Mouse (Mus musculus) bone marrow, adult 2 months (tissue): ENCODE data around the gene Gpld1. TPM values are rescaled to one million over a fixed set of nuclear protein-coding genes. Genes with fewer than 3 reads are reported as not detected.

Source experiments
- H3K27ac ChIP-seq: fragments of 200-500 bp; 2 replicates; pipeline ENCODE4 v1.5.1; 2012; ENCODE audit warnings: low read depth, mild to moderate bottlenecking, control low read depth, inconsistent platforms, low read length; ENCODE audit not compliant: control insufficient read depth, poor library complexity, insufficient read depth
- H3K4me1 ChIP-seq: fragments of 200-500 bp; 2 replicates; pipeline ENCODE4 v1.6.1; 2011; ENCODE audit warnings: low read length; ENCODE audit not compliant: control insufficient read depth, insufficient read depth
- H3K4me3 ChIP-seq: fragments of 200-500 bp; replicated peaks from 2 replicates; pipeline ENCODE3; 2011; ENCODE audit warnings: mild to moderate bottlenecking, low read depth, low read length, control low read depth; ENCODE audit not compliant: control insufficient read depth
- CTCF ChIP-seq: fragments of 200-500 bp; IDR thresholded peaks from 2 replicates; pipeline ENCODE4 v1.5.1; 2011; ENCODE audit warnings: low read length, control low read depth; ENCODE audit not compliant: control insufficient read depth, insufficient read depth
- POLR2A ChIP-seq: fragments of 200-500 bp; IDR thresholded peaks from 2 replicates; pipeline ENCODE4 v1.6.1; 2011; ENCODE audit warnings: low read depth, mild to moderate bottlenecking, control low read depth, low read length, borderline replicate concordance; ENCODE audit not compliant: control insufficient read depth
- WGBS: fragments of 180-500 bp; shearing (Covaris S2); methylation state at CpG from one replicate; pipeline ENCODE4 v1.1.7; 2018; 5-methylcytosine and 5-hydroxymethylcytosine counted together
- polyA plus RNA-seq: library from polyadenylated mRNA; stranded (reverse); fragments of >200 nt; gene quantifications from 2 replicates; pipeline ENCODE4 v1.2.4, GENCODE M21; 2011; ENCODE audit warnings: low replicate concordance; ENCODE audit not compliant: missing spikeins, insufficient read depth, insufficient read length

Gpld1 gene
- polyA plus RNA-seq, 1 experiment: 0.27 TPM

- WGBS: 63% methylated on average over 5 of the region's 5 CpGs
- TF ChIP-seq CTCF: no peak
- no peak for TF ChIP-seq POLR2A
- Histone ChIP-seq H3K4me3 (no peak overlapping the region), H3K4me1 (peaks cover 5% of the 10 kb centered on the region; the same call in 1 of the 2 replicates), H3K27ac (no peak overlapping the region)
Measured at GRCm38 (mm10) chr13:24977820-24978342, 34.9 kb downstream of the Gpld1 start.

GRCm38 (mm10) chr13:24981031-24981430 is 38.1 kb downstream of the Gpld1 start:
- TF ChIP-seq CTCF (no peak), POLR2A (no peak)
- Histone ChIP-seq H3K27ac (peak overlapping the region; percentile 14; the same call in 1 of the 2 replicates), H3K4me1 (peaks cover 5% of the 10 kb centered on the region; the same call in 1 of the 2 replicates), H3K4me3 (no peak overlapping the region)
- 36% methylated on average over 6 of the region's 6 CpGs for WGBS

- Histone ChIP-seq H3K4me3 (no peak overlapping the region), H3K4me1 (peaks cover 4% of the 10 kb centered on the region; the same call in 1 of the 2 replicates), H3K27ac (no peak overlapping the region)
- no peak for TF ChIP-seq POLR2A
- TF ChIP-seq CTCF: no peak
- 82% methylated on average over 2 of the region's 2 CpGs for WGBS
Measured at GRCm38 (mm10) chr13:24985435-24985834, 42.5 kb downstream of the Gpld1 start.

- 30% methylated on average over 7 of the region's 7 CpGs for WGBS
- TF ChIP-seq CTCF: peak; percentile 76
- no peak for TF ChIP-seq POLR2A
- Histone ChIP-seq H3K4me3 (no peak overlapping the region), H3K4me1 (no peaks in the 10 kb centered on the region), H3K27ac (no peak overlapping the region)
Measured at GRCm38 (mm10) chr13:24988391-24988790, 45.4 kb downstream of the Gpld1 start.

GRCm38 (mm10) chr13:24989006-24989405 is 46.1 kb downstream of the Gpld1 start:
- Histone ChIP-seq H3K4me1 (no peaks in the 10 kb centered on the region), H3K27ac (no peak overlapping the region), H3K4me3 (no peak overlapping the region)
- TF ChIP-seq CTCF (no peak), POLR2A (no peak)
- 61% methylated on average over 6 of the region's 6 CpGs for WGBS

GRCm38 (mm10) chr13:24993160-24993559 is 50.2 kb downstream of the Gpld1 start:
- H3K4me1 ChIP-seq: no peaks in the 10 kb centered on the region
- TF ChIP-seq CTCF (no peak), POLR2A (no peak)
- H3K4me3 ChIP-seq: no peak overlapping the region
- no peak overlapping the region for H3K27ac ChIP-seq
- WGBS: 20% methylated on average over 2 of the region's 2 CpGs

- no peak overlapping the region for H3K4me3 ChIP-seq
- no peak overlapping the region for H3K27ac ChIP-seq
- 88% methylated on average over 2 of the region's 2 CpGs for WGBS
- TF ChIP-seq CTCF: no peak
- TF ChIP-seq POLR2A: no peak
- H3K4me1 ChIP-seq: no peaks in the 10 kb centered on the region
Measured at GRCm38 (mm10) chr13:24999538-24999937, 56.6 kb downstream of the Gpld1 start.

- Histone ChIP-seq H3K4me1 (no peaks in the 10 kb centered on the region), H3K27ac (no peak overlapping the region), H3K4me3 (no peak overlapping the region)
- TF ChIP-seq POLR2A (no peak), CTCF (no peak)
Measured at GRCm38 (mm10) chr13:25002965-25003364, 60.0 kb downstream of the Gpld1 start.

GRCm38 (mm10) chr13:25007115-25007514 is 64.2 kb downstream of the Gpld1 start:
- 45% methylated on average over 8 of the region's 8 CpGs for WGBS
- TF ChIP-seq POLR2A: no peak
- TF ChIP-seq CTCF: no peak
- Histone ChIP-seq H3K4me1 (no peaks in the 10 kb centered on the region), H3K4me3 (no peak overlapping the region), H3K27ac (no peak overlapping the region)
